Mouse (Mus musculus): Measurements from ENCODE around the gene Hemk1. TPM values are rescaled to one million over a fixed set of nuclear protein-coding genes. Genes with fewer than 3 reads are reported as not detected.

The Hemk1 gene
- polyA plus RNA-seq, 1 experiment: 14.0 TPM

DNA sequence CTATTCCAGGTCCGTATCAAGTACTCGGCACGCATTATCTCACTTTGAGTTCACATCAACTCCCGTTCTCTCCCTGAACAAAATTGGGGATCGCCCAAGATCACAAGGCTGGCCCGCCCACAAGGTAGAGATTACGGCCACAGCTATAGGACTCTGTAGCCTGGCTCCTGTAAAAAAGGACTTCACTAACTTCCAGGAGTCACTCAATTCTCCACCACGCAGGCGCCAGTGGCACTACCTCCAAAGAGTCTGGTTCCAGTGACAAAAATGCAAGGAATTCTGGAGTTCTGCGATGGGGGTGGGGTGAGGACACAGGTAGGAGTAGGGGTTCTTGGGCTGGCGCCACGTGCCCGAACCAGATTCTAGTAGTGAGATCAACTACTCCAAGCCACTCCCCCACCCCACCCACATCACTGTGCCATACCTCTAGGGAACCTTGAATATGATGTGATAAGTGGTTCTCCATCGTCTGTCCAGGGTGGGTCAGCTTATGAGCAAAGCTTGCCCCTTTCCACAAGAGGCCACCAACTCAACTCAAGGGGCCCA, 50.0 kb downstream of the Hemk1 start:
- H3K27ac ChIP-seq (ENCODE audit: insufficient read depth, low read length): no peak overlapping the region
- H3K4me1 ChIP-seq (ENCODE audit: control insufficient read depth, insufficient read depth, low read length): no peaks in the 10 kb centered on the region; the same call in 1 of the 2 replicates
- TF ChIP-seq POLR2A (IDR thresholded peaks at IDR 0.05; ENCODE audit: low read depth, low read length): no peak
- TF ChIP-seq CTCF (IDR thresholded peaks at IDR 0.05; ENCODE audit: borderline replicate concordance, insufficient read depth, low read length): no peak
- peak overlapping the region; percentile 64 for H3K4me3 ChIP-seq (ENCODE audit: insufficient read depth, low read length)

DNA sequence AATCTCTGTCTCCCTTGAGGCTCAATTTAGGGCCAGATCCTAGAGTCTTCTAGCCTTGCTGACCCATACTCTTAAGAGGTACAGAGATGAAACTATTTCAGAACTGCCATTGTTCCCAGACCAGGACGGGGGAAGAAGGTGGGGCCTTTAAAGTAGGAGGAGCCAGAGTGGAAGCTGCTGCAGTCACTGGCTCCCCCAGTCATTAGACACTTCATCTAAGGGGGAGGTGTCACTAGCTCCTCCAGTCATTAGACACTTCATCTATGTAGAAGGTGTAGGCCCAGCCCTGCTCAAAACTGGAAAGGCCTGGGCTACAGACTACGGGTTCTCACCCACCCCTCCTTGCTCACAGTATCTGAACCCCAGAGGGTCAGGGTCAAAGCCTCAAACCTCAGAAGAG, 50.9 kb downstream of the Hemk1 start:
- Histone ChIP-seq H3K4me1 (ENCODE audit: control insufficient read depth, insufficient read depth, low read length) (no peaks in the 10 kb centered on the region; the same call in 1 of the 2 replicates), H3K4me3 (ENCODE audit: insufficient read depth, low read length) (no peak overlapping the region), H3K27ac (ENCODE audit: insufficient read depth, low read length) (no peak overlapping the region)
- TF ChIP-seq CTCF (IDR thresholded peaks at IDR 0.05; ENCODE audit: borderline replicate concordance, insufficient read depth, low read length) (no peak), POLR2A (IDR thresholded peaks at IDR 0.05; ENCODE audit: low read depth, low read length) (no peak)

DNA sequence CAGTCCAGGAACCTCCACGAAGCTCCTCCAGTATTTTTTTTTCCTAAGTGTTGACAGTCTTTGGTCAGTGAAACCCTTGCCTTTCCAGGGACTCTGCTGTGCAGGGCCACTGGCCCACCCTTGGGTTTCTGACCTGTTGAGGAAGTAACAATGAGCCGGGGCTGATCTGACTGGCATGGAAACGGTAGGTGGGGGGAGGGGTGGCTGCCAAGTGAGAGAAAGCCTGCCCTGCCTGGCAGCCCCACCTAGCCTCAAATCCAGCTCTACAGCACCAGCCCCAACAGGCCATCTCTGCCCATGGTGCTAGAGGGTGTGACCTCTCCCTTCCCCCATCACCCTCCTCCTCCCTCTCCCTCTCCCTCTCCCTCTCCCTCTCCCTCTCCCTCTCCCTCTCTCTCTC, 53.1 kb downstream of the Hemk1 start:
- TF ChIP-seq CTCF (IDR thresholded peaks at IDR 0.05; ENCODE audit: borderline replicate concordance, insufficient read depth, low read length): no peak
- no peak for TF ChIP-seq POLR2A (IDR thresholded peaks at IDR 0.05; ENCODE audit: low read depth, low read length)
- H3K4me1 ChIP-seq (ENCODE audit: control insufficient read depth, insufficient read depth, low read length): peaks cover 4% of the 10 kb centered on the region; the same call in 1 of the 2 replicates
- H3K4me3 ChIP-seq (ENCODE audit: insufficient read depth, low read length): no peak overlapping the region
- no peak overlapping the region for H3K27ac ChIP-seq (ENCODE audit: insufficient read depth, low read length)

DNA sequence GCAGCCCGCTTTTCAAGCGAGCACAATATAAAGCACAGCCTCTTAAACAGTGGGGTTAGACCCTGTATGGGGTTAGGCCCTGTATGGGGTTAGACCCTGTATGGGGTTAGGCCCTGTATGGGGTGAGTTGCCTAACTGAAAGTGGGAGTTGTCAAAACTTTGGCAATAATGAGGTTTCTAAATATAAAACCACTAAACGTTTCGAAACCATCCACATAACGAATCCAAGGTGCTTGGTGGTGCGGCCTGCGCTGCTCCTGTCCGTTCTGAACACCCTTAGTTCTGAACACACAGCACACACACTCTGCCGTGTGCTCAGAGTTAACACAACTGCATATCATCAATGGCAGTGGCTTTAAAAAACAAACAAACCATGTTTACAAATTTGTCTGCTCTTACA, 55.2 kb downstream of the Hemk1 start:
- no peak overlapping the region for H3K27ac ChIP-seq (ENCODE audit: insufficient read depth, low read length)
- no peak for TF ChIP-seq POLR2A (IDR thresholded peaks at IDR 0.05; ENCODE audit: low read depth, low read length)
- H3K4me3 ChIP-seq (ENCODE audit: insufficient read depth, low read length): no peak overlapping the region
- peaks cover 15% of the 10 kb centered on the region for H3K4me1 ChIP-seq (ENCODE audit: control insufficient read depth, insufficient read depth, low read length)

DNA sequence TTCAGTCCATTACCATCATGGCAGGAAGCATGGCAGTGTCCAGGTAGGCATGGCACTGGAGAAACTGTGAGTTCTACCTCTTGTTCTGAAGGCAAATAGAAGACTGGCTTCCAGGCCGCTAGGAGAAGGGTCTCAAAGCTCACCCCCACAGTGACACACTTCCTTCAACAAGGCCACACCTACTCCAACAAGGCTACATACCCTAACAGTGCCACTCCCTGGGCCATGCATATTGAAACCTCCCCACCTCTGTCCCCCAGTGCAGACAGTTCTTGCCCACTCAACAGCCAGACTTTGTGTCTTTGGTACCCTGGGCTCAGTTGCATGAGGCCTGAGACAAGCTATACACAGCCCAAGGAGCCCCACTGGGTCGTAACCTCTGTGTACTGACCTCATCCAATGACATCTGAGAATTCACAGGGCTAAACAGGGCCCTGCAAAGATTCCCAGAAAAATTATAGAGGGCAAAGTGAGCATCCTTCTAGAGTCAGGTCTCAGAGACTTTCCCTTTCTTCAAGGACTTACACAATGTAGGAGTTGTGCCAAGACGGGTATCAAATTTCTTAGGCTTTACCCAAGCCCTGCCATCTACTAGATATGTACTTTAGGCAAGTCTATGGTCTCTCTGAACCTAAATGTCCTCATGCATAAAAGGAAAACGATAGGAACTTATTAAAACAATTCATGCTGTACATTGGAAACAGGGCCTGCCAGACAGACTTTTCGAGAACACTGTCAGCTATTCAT, 56.7 kb downstream of the Hemk1 start:
- H3K4me3 ChIP-seq (ENCODE audit: insufficient read depth, low read length): no peak overlapping the region
- TF ChIP-seq POLR2A (IDR thresholded peaks at IDR 0.05; ENCODE audit: low read depth, low read length) (no peak), CTCF (IDR thresholded peaks at IDR 0.05; ENCODE audit: borderline replicate concordance, insufficient read depth, low read length) (no peak)
- peaks cover 15% of the 10 kb centered on the region for H3K4me1 ChIP-seq (ENCODE audit: control insufficient read depth, insufficient read depth, low read length)
- H3K27ac ChIP-seq (ENCODE audit: insufficient read depth, low read length): no peak overlapping the region

DNA sequence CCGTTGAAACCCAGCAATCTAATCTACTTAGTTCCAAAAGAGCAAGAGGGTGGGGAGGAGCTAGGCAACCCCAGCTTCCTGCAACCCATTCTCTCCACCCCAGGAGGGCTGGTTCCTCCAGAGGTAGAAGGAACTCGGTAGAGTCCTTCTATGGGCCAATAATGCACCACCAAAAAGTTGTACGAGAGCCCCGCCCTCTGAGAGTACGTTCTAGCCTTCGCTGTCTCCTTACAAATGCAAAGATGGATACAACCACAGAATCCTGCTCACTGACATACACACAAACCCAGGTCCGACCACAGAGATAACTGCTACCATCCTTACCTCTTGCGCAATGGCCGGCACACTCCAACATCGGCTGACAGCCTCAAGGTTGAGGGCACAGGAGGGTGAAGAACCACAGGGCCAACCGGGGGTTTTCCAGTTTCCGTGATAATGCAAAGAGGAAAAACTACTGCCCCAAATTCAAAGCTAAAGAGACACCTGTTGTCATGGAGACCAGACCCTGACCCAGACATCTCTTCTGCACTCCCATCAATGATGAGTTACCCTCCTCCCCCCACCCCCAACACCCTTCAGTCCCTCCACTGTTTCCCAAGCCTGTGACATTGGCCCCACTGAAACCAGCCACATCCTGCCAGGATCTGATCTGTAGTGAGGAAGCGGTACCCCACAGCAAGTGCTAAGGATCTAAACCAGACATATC, 57.7 kb downstream of the Hemk1 start:
- Histone ChIP-seq H3K4me3 (ENCODE audit: insufficient read depth, low read length) (no peak overlapping the region), H3K4me1 (ENCODE audit: control insufficient read depth, insufficient read depth, low read length) (peaks cover 15% of the 10 kb centered on the region), H3K27ac (ENCODE audit: insufficient read depth, low read length) (peak overlapping the region; percentile 67)
- TF ChIP-seq POLR2A (IDR thresholded peaks at IDR 0.05; ENCODE audit: low read depth, low read length) (no peak), CTCF (IDR thresholded peaks at IDR 0.05; ENCODE audit: borderline replicate concordance, insufficient read depth, low read length) (no peak)

DNA sequence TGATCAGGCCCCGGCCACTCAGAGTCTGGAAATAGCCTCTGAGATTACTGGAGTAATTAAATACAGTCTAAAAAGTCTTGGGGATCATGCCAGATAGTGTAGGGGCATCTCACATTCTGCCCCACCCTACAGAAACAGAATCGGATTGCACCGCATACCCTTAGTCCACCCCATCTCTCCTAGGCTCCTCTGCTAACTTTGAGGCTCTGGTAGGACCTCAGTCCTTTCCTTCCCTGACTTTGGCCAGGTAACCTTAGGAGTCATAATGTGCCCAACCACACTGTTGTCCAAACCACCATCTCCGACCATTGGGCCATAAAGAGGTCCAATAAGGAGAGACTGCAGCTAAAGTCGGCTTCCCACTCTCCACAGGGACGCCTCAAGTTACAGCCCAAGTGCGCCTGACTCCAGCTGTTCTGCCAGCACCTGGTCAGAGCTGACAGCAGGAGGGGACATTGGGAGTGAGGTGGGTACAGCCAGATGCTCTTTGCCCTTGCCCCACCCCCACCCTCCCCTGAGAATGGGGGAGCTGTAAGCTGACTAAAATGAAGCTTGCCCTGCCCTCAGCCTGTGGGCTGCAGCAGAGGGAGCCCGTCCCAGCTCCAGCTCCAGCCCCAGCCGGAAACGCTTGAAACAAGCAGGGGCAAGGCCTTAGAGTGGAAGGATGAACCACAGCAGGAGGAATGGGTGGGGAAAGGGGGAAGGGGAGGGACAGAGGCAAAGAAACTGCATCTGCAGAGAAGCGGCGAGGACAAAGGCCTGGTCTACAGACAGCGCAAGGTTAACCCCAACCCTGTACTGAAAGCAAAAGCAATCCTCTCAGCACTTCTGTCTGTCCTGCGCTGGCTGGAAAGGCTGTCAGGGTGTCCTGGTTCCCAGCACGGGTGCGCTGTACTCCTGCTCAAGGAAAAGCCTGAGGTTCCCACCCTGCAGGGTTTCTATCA, 58.5 kb downstream of the Hemk1 start:
- H3K27ac ChIP-seq (ENCODE audit: insufficient read depth, low read length): peak overlapping the region; percentile 67
- no peak overlapping the region for H3K4me3 ChIP-seq (ENCODE audit: insufficient read depth, low read length)
- TF ChIP-seq CTCF (IDR thresholded peaks at IDR 0.05; ENCODE audit: borderline replicate concordance, insufficient read depth, low read length): no peak
- TF ChIP-seq POLR2A (IDR thresholded peaks at IDR 0.05; ENCODE audit: low read depth, low read length): peak; percentile 34; the same call in 1 of the 2 replicates
- H3K4me1 ChIP-seq (ENCODE audit: control insufficient read depth, insufficient read depth, low read length): peaks cover 15% of the 10 kb centered on the region

DNA sequence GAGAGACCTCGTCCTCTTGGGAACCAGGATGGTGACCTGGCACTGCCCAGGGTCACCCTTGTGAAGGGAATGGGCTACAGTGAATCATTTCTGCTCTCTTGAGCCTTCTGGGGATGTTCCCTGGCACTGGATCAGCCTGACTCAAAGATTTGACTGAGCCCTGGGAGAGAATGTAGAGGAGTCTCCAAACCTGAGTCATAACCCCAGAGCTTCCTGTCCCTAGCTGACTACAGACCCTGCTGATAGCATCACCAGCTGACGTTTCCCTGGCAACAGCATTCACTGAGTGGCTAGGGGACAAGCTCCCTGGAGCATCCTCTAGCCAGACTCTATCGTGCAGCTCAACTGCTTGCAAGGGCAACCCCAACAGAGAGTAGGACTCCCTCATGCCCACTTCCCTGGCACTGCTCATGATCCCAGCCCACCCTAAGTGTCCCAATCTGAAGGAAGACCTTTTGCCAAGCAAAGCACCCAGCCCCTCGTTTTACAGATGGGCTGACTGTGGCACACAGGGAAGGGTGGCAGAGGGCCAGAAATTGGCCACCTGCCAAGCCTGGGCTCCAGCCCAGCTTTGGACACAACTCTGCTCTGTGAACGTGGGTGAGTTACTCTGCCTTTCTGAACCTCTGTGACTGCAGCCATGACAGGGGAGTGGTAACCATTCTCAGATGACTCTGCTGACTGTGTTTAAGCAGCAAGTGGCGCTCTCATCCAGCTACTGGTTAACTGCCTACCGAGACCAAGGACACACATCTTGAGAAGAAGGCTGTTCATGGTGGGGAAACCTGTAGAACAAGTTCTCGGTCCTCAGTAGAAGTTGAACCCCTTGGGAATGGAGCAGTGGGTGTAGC, 59.4 kb downstream of the Hemk1 start:
- Histone ChIP-seq H3K27ac (ENCODE audit: insufficient read depth, low read length) (peak overlapping the region; percentile 39), H3K4me1 (ENCODE audit: control insufficient read depth, insufficient read depth, low read length) (peaks cover 15% of the 10 kb centered on the region), H3K4me3 (ENCODE audit: insufficient read depth, low read length) (no peak overlapping the region)
- TF ChIP-seq CTCF (IDR thresholded peaks at IDR 0.05; ENCODE audit: borderline replicate concordance, insufficient read depth, low read length) (no peak), POLR2A (IDR thresholded peaks at IDR 0.05; ENCODE audit: low read depth, low read length) (no peak)

Measured in embryonic fibroblast, embryonic 13.5 days (primary cell).